Mouse (Mus musculus) Patski (cell line): ENCODE measurements at regions not wholly inside any gene's neighbourhood (a gene's known extent, or its start where the extent isn't known, plus 50 kb on each side); places are given as distances from the start of the nearest gene placed in this dataset.
"Not testable (repeated sequence)": the region's sequence is repeated elsewhere in the genome, so short reads cannot be mapped to it uniquely, and the experiment has no call there.

Source experiments
- ATAC-seq: fragments of 100-300 bp; one replicate; pipeline ENCODE4 v1.8.0; 2021
- CTCF ChIA-PET: fragments of 350-600 bp; sonication (Branson Sonifier 250); formaldehyde crosslinking; loops from one replicate; lab custom pipeline; 2022; ENCODE audit warnings: inconsistent platforms; lab: Charles Lee
- POLR2A ChIA-PET: fragments of 350-600 bp; sonication (Branson Sonifier 250); formaldehyde crosslinking; loops from one replicate; lab custom pipeline; 2022; ENCODE audit warnings: antibody characterized with exemption, inconsistent platforms; lab: Charles Lee
- DNase-seq: peaks from one replicate; pipeline ENCODE4 v3.0.0-alpha.2; 2011; ENCODE audit warnings: low read depth, low spot score
- H3K27me3 ChIP-seq: fragments of 371-371 bp; one replicate; pipeline ENCODE4 v1.5.1; 2021
- CTCF ChIP-seq: fragments of 100-300 bp; IDR thresholded peaks from one replicate; pipeline ENCODE4 v1.5.1; 2021
- in situ Hi-C: fragments of 300-500 bp; cut with MboI; formaldehyde crosslinking; loops from 3 replicates; pipeline ENCODE4 v1.11.1; 2018; ENCODE audit warnings: low pct_unique_long_range_greater_than_20kb, mixed read lengths

DNA sequence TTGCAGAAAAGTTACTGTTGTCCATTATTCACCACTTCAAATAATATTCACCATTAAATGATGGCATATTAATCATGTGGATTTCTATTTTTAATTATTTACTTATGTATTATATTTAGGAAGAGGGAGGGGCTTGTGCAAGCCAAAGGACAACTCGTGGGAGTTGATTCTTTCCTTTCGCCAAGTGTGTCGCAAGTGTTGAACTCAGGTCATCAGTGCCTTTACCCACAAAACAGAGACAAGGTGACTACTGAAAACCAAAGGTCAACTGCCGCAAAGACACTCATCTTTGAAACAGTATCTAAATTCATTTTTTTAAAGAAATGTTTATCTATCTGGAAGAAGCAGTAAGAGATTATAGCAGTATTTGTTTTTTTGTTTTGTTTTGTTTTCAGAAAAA lies 167.6 kb upstream of the Tbl1xr1 start:
- no peaks in the 10 kb centered on the region for H3K27me3 ChIP-seq
- ATAC-seq (no peak), DNase-seq (no peak)
- no peak for TF ChIP-seq CTCF
- CTCF ChIA-PET: interaction anchor here (1.4 kb wide), 1 partner anchor 11 kb away, joined by 3 read pairs; no protein-coding TSS in a partner anchor
- POLR2A ChIA-PET: no interaction called here
- in situ Hi-C loops: no loop called here

DNA sequence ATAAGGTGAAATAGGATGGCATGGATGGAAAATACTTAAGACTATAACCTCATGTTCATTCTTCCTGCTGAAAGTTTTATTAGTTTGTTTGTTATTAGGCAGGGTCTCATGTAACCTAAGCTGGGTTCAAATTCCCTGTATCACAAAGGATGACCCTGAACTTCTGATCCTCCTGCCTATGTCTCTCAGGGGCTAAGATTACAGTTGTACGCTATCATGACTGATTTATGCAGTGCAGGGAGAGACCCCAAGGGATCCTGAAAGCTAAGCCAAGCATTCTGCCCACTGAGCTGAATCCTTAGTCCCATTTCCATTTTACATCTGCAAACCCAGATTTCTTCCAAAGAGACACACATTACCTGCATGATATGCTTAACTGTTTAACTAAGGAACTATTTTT lies 166.4 kb upstream of the Tbl1xr1 start:
- ChIA-PET POLR2A (no interaction called here), CTCF (no interaction called here)
- no peak for TF ChIP-seq CTCF
- in situ Hi-C loops: no loop called here
- ATAC-seq (no peak), DNase-seq (no peak)
- H3K27me3 ChIP-seq: no peaks in the 10 kb centered on the region

DNA sequence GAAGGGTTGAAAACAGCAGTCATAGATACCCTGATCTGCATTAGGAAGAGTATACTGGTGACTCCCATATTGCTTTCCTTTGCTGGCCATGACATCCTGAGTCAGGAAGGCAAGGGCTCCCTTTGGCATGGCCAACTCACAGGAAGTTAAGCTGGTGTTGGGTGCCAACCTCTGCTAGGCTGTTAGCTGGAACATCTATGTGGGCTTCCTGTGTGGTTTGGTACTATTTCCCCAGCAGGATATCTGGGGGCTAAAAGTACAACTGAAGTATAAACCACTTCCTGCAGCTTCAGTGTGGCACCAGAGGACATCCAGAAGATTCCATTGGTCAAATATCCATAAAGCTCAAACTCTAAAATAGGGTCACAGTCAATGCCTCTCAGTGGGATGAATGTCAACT lies 165.4 kb upstream of the Tbl1xr1 start:
- POLR2A ChIA-PET: no interaction called here
- in situ Hi-C loops: no loop called here
- DNase-seq (no peak), ATAC-seq (no peak)
- CTCF ChIA-PET: no interaction called here
- H3K27me3 ChIP-seq: no peaks in the 10 kb centered on the region
- TF ChIP-seq CTCF: no peak

DNA sequence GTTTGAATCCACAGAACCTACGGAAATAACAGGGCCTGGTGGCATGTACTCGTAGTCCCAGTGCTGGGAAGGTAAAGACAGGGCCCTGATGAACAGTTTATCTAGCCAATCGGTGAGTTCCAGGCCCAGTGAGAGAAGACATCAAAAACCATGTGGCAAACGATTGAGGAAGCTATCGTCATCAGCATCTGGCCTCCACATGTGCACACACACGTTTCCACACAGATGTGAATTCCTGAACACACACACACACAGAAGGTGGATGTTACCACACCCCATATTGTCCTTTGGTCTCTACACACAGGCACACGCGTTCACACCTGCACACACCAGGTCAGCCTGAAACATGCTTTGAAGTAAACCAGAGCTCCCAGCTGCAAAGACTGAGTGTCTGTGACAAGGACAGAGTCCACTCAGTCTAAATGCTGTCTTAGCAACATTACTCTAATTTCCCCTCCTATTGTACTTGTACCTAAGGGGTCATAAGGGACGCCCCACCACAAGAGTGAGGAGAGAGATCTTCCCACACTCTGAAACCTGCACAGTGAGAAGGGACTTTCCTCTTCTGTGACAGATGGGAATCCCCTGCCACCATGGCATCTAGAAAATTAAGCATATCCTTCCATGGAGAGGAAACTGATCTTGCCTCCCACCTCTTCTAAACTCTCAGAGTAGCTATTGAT lies 159.1 kb upstream of the Tbl1xr1 start:
- ChIA-PET CTCF (interaction anchor here (1.2 to 2.0 kb wide), 3 partner anchors 19 to 102 kb away, joined by 3 to 4 read pairs (median 3); no protein-coding TSS in a partner anchor), POLR2A (no interaction called here)
- DNase-seq (no peak), ATAC-seq (no peak)
- in situ Hi-C loops: no loop called here
- TF ChIP-seq CTCF: no peak
- no peaks in the 10 kb centered on the region for H3K27me3 ChIP-seq

DNA sequence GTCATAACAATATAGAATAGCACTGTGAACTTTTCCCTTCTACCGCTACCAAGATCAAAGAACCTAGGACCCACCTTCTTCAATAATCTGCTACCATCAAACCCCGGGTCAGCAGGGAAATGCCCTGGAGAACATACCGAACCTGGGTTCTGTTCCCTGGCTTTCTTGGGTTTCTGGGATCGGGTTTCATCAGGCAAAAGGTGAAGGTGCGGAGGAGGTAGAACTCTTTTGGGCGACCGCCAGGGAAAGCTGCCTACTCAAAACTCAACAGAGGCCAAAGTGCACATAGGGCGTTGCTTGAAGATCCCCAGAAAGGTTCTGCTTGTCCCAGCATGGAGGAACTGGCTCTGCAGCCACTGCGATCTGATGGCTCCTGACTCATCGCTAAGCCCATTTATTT lies 158.0 kb upstream of the Tbl1xr1 start:
- no peaks in the 10 kb centered on the region for H3K27me3 ChIP-seq
- no peak for DNase-seq
- TF ChIP-seq CTCF: no peak
- ChIA-PET POLR2A (no interaction called here), CTCF (interaction anchor here (1.2 to 4.7 kb wide), 3 partner anchors 15 to 103 kb away, joined by 3 to 23 read pairs (median 3); no protein-coding TSS in a partner anchor)
- no peak for ATAC-seq
- in situ Hi-C loops: no loop called here

DNA sequence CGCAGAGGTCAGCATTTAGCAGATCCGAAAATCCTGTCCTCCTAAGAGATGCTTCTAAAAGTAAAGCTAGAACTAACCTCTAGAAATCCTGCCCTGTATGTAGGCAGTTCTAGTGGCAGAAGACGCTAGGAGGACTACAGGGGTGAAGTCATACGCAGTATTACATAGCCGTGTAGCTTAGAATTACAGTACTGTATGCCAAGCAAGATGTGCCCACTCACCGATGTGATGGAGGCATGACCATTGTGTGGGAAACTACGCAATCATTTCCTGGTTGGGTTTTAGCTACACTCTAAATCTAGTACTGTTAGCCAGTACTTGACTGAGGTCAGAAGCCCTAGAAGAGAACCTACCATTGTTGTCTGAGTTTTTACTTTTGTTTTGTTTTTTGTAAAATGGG lies 156.5 kb upstream of the Tbl1xr1 start:
- H3K27me3 ChIP-seq: no peaks in the 10 kb centered on the region
- CTCF ChIA-PET: interaction anchor here (1.0 to 4.7 kb wide), 7 partner anchors 8 to 99 kb away, joined by 3 to 23 read pairs (median 4); no protein-coding TSS in a partner anchor
- TF ChIP-seq CTCF: no peak
- DNase-seq (no peak), ATAC-seq (no peak)
- in situ Hi-C loops: loop anchor here (10.0 kb wide), 1 partner anchor 655 kb away; no protein-coding TSS in a partner anchor
- POLR2A ChIA-PET: no interaction called here

DNA sequence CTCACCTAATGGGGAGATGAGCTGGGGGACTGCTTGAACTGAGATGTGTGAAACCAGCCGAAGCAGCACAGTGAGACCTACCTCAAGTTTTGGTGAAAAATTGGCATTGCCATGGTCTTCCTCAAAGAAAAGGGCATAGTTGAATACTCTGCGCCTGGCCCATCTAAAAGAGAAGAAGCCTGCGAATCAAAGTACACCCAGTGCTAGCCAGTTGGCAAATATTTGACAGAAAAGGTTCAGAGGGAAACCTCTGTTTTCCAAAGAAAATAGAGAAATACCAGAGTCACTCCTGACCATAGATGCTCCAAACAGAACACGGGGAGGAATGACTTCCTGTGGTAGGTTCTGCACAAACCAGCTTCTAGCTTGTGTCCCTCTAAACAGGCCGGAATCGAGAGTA lies 144.5 kb upstream of the Tbl1xr1 start:
- in situ Hi-C loops: loop anchor here (10.0 to 25.0 kb wide), 3 partner anchors 255 to 447 kb away; no protein-coding TSS in a partner anchor
- no peaks in the 10 kb centered on the region for H3K27me3 ChIP-seq
- ChIA-PET POLR2A (interaction anchor here (0.5 kb wide), 1 partner anchor 181 kb away, joined by 4 read pairs; no protein-coding TSS in a partner anchor), CTCF (interaction anchor here (0.7 to 5.8 kb wide), 5 partner anchors 11 to 150 kb away, joined by 3 to 23 read pairs (median 3); no protein-coding TSS in a partner anchor)
- TF ChIP-seq CTCF: no peak
- DNase-seq (no peak), ATAC-seq (no peak)

DNA sequence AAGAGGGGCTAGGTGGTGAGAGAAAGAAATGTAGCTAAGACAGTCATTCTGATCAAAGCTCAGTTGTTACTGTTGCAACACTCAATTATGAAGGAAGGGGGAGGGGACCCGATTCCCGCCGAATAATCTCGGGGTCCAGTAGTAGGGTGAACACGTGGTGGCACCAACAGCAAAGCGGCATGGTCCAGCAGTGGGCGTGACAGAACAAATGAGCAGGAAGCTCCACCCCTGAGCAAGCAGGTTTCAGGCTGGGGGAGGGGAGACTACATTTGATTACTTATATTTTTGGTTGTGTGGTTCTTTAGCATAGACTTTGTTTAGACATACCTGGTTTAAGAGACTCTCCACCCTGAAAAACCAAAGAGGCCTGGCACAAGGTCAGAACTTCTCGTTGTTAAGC lies 143.8 kb upstream of the Tbl1xr1 start:
- POLR2A ChIA-PET, ATAC-seq, DNase-seq, H3K27me3 ChIP-seq: not testable (repeated sequence)
- in situ Hi-C loops: loop anchor here (10.0 to 25.0 kb wide), 3 partner anchors 255 to 448 kb away; no protein-coding TSS in a partner anchor
- CTCF ChIA-PET: interaction anchor here (1.7 to 5.8 kb wide), 3 partner anchors 12 to 149 kb away, joined by 3 to 23 read pairs (median 4); no protein-coding TSS in a partner anchor

DNA sequence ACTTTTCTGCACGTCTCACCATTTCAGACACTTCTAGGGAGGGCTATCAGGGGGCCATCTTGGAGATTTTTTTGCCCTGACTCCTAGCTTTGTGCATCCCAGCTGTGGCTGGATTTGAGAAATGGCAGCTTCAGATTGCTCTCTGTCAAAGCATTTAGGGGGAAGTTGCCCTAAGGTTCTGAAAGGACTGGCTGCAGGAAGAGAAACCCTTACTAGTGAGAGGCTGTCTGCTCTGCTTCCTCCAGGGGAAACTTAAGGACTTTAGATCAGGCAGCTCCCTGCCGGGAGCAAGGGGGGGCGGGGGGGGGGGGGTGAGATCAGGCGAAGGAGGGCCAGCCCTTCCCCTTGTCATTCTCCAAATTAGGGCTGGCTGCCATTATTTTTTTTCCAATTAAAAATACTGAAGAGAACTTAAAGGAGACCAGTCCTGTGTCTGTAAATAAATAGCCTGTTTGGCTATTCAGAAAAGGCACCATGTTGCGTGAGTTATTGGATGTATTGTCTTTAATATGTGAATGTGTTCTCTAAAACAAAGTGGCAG lies 141.7 kb upstream of the Tbl1xr1 start:
- DNase-seq (peak; percentile 12), ATAC-seq (no peak)
- POLR2A ChIA-PET: interaction anchor here (0.6 to 1.3 kb wide), 4 partner anchors 21 to 386 kb away, joined by 3 to 4 read pairs (median 3); no protein-coding TSS in a partner anchor
- TF ChIP-seq CTCF: no peak
- H3K27me3 ChIP-seq: no peaks in the 10 kb centered on the region
- in situ Hi-C loops: loop anchor here (5.0 to 25.0 kb wide), 8 partner anchors 52 to 1278 kb away; no protein-coding TSS in a partner anchor
- CTCF ChIA-PET: interaction anchor here (1.0 to 5.8 kb wide), 8 partner anchors 14 to 260 kb away, joined by 3 to 23 read pairs (median 3); no protein-coding TSS in a partner anchor

DNA sequence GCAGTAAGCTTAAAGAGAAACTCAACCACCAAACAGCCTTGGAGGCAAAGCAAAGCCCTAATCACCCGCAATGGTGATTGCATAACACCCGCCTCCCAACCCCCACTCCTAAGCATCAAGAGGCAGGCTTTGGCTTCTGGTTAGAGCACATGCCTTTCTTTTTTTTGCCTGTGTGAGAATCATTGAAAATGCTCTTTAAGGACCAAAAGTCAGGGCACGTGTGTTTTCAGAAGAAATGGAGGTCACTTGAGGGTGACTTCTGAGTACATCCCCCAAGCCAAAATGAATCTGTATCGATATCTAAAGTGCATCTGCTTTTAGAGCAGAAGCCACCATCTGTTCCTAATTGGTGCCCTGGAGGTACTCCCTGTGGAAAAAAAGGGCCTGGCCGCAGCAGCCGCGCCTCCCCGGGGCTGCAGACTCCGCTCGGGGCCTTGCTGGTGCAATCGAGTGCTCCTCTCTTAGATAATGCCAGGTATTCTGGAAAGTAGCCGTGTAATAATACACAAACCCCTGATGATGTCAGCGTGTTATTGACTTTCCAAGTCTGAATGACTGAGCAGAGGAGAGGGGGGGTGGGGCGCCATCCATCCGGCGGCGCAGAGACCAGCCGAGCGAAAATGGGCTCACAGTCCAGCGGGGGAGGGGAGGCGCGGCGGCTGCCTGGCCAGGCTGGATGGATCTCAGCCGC lies 140.7 kb upstream of the Tbl1xr1 start:
- peak; percentile 100 for DNase-seq
- peak; percentile 26 for TF ChIP-seq CTCF
- in situ Hi-C loops: loop anchor here (5.0 to 25.0 kb wide), 8 partner anchors 52 to 1278 kb away; no protein-coding TSS in a partner anchor
- POLR2A ChIA-PET: interaction anchor here (0.6 to 2.0 kb wide), 7 partner anchors 20 to 371 kb away, joined by 3 to 14 read pairs (median 4); partner anchors contain the start of gene Tbl1xr1
- CTCF ChIA-PET: interaction anchor here (0.7 to 5.8 kb wide), 10 partner anchors 15 to 261 kb away, joined by 3 to 23 read pairs (median 3); partner anchors contain the start of gene Tbl1xr1
- no peaks in the 10 kb centered on the region for H3K27me3 ChIP-seq
- ATAC-seq: peak; percentile 96
